Mouse (Mus musculus) lung, postnatal 0 days (tissue): ENCODE data around the gene Slc9a9.

ENCODE experiments used
- CTCF ChIP-seq: IDR thresholded peaks from 2 replicates; pipeline ENCODE4 v1.5.1; 2016; ENCODE audit warnings: antibody characterized with exemption, mild to moderate bottlenecking
- EP300 ChIP-seq: IDR thresholded peaks from 2 replicates; pipeline ENCODE4 v1.6.1; 2016; ENCODE audit warnings: antibody characterized with exemption, mild to moderate bottlenecking, control low read depth

DNA sequence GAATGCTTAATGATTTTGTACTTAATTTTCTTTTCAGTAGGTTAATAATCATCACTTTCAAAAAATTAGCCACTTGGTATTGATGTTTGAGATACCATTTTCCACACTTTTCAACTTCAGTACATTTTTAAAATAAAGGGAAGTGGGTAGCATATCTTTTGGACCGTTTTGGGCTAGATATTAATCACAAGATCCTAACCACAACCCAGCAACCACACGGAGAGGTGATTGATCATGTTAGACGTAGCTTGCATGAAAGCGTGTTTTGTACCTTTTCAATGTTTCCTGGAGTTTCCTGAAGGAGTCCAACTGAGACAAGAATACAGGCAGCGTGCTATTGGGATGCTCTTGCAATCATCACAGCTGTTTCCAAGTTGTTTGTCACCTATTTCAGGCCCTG lies 226.2 kb downstream of the Slc9a9 start:
- TF ChIP-seq CTCF (no peak), EP300 (no peak)
